Mouse (Mus musculus): ENCODE results near the gene Tas2r134.

DNA sequence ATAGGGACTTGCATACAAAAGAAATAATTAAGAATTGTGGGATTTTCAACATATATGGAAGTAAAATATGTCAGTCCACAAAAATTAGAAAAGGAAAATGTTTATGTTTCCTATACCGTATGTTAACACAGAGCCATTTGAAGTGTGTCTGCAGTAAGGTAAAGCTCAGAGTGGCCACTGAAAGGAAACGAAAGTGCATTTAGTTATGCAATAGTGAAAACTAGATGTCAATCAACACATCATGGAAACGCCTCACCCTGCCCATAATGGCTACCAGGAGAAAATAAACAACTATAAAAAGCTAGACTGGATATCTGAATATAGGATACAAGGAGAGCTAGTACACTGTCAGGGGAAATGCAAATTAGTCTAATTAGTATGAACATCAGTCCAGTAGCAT lies 1.3 kb upstream of the Tas2r134 start:
- no peak for TF ChIP-seq CTCF (IDR thresholded peaks at IDR 0.05; ENCODE audit: insufficient read depth, low read length)
- no peak for TF ChIP-seq POLR2A (IDR thresholded peaks at IDR 0.05; ENCODE audit: borderline replicate concordance, extremely low read depth, low read depth, low read length)
